Mouse (Mus musculus): ENCODE results near the gene Chn2. TPM values are rescaled to one million over a fixed set of nuclear protein-coding genes. Genes with fewer than 3 reads are reported as not detected.

Gene Chn2
- polyA plus RNA-seq, 1 experiment from 2014 or later: 12.4 TPM

DNA sequence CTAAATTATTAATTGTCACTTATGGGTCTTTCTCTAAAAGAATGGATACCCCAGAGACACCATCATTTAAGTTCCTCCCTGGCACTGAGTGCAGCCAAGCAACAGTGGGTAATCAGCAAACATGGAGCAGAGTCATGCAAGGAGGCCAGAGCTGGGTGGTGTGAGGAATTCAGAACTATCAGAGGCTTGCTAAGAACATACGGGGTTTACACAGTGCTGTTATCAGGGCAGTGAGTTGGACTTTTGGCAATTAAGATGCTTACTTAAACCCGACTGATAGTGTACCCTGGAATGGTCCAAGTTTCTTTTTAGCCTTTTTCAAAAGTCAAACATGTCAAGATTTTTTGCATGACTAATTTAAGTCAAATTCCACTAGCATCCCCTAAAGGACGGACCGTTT is 160.2 kb downstream of the Chn2 start:
- Histone ChIP-seq H3K9ac (no peak overlapping the region), H3K4me3 (no peak overlapping the region), H3K4me2 (replicated peaks) (no peak overlapping the region), H3K36me3 (no peaks in the 10 kb centered on the region), H3K27ac (no peak overlapping the region), H3K9me3 (no peaks in the 10 kb centered on the region), H3K4me1 (0 out of 2 replicates have a peak, but pooled peaks cover 2% of the 10 kb centered on the region), H3K27me3 (no peaks in the 10 kb centered on the region)
- ATAC-seq (ENCODE audit: low FRiP score, low read depth): no peak
- WGBS: 75% methylated on average over 4 of the region's 4 CpGs

DNA sequence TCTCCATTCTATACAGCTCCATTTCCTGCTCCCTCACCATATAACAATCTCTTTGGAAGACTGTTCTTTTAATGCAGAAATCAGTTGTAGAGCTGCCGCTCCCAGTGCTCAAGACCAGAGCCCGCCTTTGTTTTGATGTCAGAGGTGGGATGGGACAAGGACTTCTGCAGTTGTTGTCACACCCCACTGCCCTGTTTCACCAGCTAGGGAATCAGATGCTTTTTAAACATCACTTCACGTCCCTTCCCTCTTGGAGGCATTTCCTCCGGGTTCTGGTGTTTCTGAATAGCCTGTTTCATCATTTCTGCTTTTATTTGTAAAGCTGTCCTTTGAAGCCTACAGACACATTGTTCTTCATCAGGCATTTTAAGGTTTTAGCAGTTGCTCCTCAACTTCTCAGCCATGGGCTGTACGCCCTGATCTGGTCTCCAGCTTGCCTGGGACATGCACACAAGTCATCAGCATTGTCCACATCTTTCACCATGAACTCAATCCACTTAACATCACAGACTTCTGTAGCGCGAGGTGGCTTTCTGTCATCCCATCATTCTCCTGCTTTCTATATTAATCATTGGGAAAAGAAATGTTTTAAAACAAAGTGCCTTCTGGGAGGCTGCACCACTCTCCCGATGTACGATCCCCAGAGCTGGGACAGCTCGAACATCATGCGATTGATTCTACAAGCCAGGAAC is 160.8 kb downstream of the Chn2 start:
- no peak overlapping the region for H3K27ac ChIP-seq
- no peak overlapping the region for H3K4me3 ChIP-seq
- ATAC-seq (ENCODE audit: low FRiP score, low read depth): no peak
- H3K4me1 ChIP-seq: 0 out of 2 replicates have a peak, but pooled peaks cover 2% of the 10 kb centered on the region
- H3K9me3 ChIP-seq: no peaks in the 10 kb centered on the region
- H3K4me2 ChIP-seq (replicated peaks): no peak overlapping the region
- no peaks in the 10 kb centered on the region for H3K27me3 ChIP-seq
- 88% methylated on average over 11 of the region's 11 CpGs for WGBS
- H3K9ac ChIP-seq: no peak overlapping the region
- H3K36me3 ChIP-seq: no peaks in the 10 kb centered on the region

DNA sequence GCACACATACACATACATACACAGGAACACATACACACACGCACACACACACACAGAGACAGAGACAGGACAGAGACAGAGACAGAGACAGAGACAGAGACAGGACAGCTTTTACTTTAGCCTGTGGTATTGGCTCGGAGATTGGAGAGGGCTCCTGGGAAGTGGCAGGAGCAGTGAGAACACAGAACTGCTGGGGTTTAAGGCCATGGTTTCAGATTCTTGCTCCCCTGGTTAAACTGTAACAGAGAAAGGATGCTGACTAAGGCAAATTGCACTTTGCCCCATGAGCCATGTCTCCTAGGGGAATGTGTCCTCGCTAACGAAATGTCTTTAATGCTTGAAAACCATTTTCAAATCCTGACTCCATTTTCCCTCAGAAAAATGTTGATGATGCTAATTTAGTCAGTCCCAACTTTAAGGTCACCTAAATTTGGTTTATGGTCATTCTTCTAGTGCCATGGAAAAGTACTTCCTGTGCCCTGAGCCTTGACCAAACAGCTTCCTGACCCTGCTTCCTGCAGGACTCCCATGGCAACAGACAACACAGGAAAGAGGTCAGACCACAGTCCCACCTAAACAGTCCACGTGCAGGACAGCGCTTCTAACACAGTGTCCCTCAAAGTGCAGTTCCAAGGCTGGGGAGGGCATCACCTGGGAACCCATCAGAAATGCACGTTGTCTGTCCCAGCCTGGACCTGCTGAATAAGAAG is 163.1 kb downstream of the Chn2 start:
- H3K9ac ChIP-seq: no peak overlapping the region
- H3K4me3 ChIP-seq: no peak overlapping the region
- H3K27me3 ChIP-seq: no peaks in the 10 kb centered on the region
- 0 out of 2 replicates have a peak, but pooled peaks cover 2% of the 10 kb centered on the region for H3K4me1 ChIP-seq
- no peak overlapping the region for H3K4me2 ChIP-seq (replicated peaks)
- H3K36me3 ChIP-seq: no peaks in the 10 kb centered on the region
- no peaks in the 10 kb centered on the region for H3K9me3 ChIP-seq
- ATAC-seq (ENCODE audit: low FRiP score, low read depth): no peak
- no peak overlapping the region for H3K27ac ChIP-seq
- WGBS: 69% methylated on average over 7 of the region's 7 CpGs

DNA sequence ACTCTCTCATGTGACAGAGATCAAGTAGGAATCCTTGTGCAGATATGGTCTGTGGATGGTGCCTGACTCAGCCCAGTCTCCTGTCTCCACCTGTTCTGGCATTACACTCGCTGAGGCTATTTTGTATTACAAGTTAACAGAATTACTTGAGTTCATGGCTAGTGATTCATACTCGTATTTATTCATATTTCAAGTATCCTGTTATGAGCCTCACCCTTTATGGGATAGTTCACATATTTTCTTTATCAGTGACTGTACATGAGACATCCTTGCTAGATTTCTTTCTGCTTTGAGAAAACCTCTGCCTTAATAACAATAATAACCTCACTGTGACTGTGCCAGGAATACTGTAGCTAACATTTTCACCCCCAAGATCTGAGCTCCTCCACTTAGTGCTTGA is 164.0 kb downstream of the Chn2 start:
- ATAC-seq (ENCODE audit: low FRiP score, low read depth): no peak
- Histone ChIP-seq H3K36me3 (no peaks in the 10 kb centered on the region), H3K4me3 (no peak overlapping the region), H3K9me3 (no peaks in the 10 kb centered on the region), H3K27ac (no peak overlapping the region), H3K27me3 (no peaks in the 10 kb centered on the region), H3K4me1 (0 out of 2 replicates have a peak, but pooled peaks cover 2% of the 10 kb centered on the region), H3K4me2 (replicated peaks) (no peak overlapping the region), H3K9ac (no peak overlapping the region)
- WGBS: 72% methylated on average over 2 of the region's 2 CpGs

- no peak overlapping the region for H3K4me3 ChIP-seq
- 90% methylated on average over 6 of the region's 6 CpGs for WGBS
- no peak overlapping the region for H3K4me2 ChIP-seq (replicated peaks)
- no peak for ATAC-seq (ENCODE audit: low FRiP score, low read depth)
- no peak overlapping the region for H3K9ac ChIP-seq
- 0 out of 2 replicates have a peak, but pooled peaks cover 2% of the 10 kb centered on the region for H3K4me1 ChIP-seq
- no peaks in the 10 kb centered on the region for H3K27me3 ChIP-seq
- H3K27ac ChIP-seq: no peak overlapping the region
- H3K36me3 ChIP-seq: no peaks in the 10 kb centered on the region
- no peaks in the 10 kb centered on the region for H3K9me3 ChIP-seq
These were observed 164.6 kb downstream of the Chn2 start for GRCm38 (mm10) chr6:54203926-54204325.

GRCm38 (mm10) chr6:54204931-54205330 is 165.6 kb downstream of the Chn2 start:
- Histone ChIP-seq H3K4me1 (0 out of 2 replicates have a peak, but pooled peaks cover 2% of the 10 kb centered on the region), H3K4me2 (replicated peaks) (no peak overlapping the region), H3K9ac (no peak overlapping the region), H3K27ac (no peak overlapping the region), H3K27me3 (no peaks in the 10 kb centered on the region), H3K9me3 (no peaks in the 10 kb centered on the region), H3K4me3 (no peak overlapping the region), H3K36me3 (no peaks in the 10 kb centered on the region)
- no peak for ATAC-seq (ENCODE audit: low FRiP score, low read depth)
- 56% methylated on average over 2 of the region's 2 CpGs for WGBS

DNA sequence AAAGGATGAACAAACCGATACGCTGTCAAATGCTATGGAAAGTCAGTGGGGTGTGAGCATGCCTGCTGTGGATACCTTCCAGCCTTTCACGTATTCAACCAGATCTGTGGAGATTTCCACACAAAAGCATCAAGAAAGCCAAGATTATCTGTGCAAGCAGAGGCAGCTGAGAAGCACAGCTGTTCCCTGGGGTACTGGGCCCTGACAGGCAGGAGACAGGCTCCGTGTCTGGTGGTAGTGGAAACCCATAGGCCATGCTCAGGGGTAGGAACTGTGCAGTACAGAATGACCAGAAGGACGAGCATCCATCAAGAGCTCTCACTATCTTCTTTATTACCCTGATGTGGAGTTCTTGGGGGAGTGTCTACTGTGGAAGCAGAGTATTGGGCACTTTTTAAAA is 166.1 kb downstream of the Chn2 start:
- H3K27me3 ChIP-seq: no peaks in the 10 kb centered on the region
- H3K36me3 ChIP-seq: no peaks in the 10 kb centered on the region
- H3K4me1 ChIP-seq: 0 out of 2 replicates have a peak, but pooled peaks cover 2% of the 10 kb centered on the region
- H3K9ac ChIP-seq: no peak overlapping the region
- H3K9me3 ChIP-seq: no peaks in the 10 kb centered on the region
- 77% methylated on average over 5 of the region's 5 CpGs for WGBS
- no peak overlapping the region for H3K4me2 ChIP-seq (replicated peaks)
- H3K27ac ChIP-seq: no peak overlapping the region
- no peak overlapping the region for H3K4me3 ChIP-seq
- ATAC-seq (ENCODE audit: low FRiP score, low read depth): no peak

DNA sequence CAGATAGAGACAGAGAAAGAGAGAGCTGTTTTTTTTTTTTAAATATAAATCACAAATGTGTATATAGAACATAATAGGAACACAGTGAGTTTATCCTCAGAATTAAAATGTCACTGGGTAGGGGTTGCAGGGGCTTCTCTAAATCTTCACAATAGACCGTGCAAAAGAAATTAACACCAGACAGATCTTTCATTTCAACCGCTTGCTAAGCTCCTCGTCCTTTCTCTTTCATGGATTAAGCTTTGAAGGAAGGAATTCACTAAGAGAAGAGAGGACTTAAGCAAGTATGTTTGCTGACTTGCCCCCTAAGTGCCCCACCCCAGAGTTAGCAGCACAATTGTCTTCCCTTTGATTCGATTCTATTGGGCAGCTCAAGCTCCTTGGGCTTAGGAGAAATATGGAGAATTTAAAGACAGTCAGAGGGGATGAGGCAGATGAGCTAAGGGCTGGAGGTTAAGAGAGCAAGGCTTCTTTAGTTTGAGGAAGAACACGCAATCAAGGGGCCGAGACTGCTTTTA is 166.9 kb downstream of the Chn2 start:
- no peak overlapping the region for H3K9ac ChIP-seq
- ATAC-seq (ENCODE audit: low FRiP score, low read depth): no peak
- no peak overlapping the region for H3K4me3 ChIP-seq
- WGBS: 77% methylated on average over 6 of the region's 6 CpGs
- no peak overlapping the region for H3K27ac ChIP-seq
- H3K36me3 ChIP-seq: no peaks in the 10 kb centered on the region
- no peaks in the 10 kb centered on the region for H3K9me3 ChIP-seq
- H3K4me2 ChIP-seq (replicated peaks): no peak overlapping the region
- no peaks in the 10 kb centered on the region for H3K27me3 ChIP-seq
- 0 out of 2 replicates have a peak, but pooled peaks cover 2% of the 10 kb centered on the region for H3K4me1 ChIP-seq

DNA sequence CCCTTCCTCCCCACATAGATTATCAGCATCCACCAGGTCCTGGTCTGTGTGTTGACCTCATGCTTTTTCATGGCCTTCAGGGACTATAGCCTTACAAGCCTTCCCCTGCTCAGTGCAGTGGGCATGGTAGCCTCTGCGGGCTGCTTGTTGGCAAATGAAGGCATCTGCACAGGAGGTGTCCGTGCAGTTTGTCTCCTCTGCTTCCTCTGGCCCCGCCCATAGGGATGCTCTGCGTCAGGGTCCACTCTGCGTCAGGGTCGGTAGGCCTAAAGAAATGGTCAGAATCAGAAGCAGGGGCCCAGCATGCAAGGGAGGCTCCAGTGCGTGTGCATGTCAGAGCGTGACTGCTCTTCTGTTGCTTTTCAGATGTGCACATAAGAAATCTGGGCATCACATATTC is 169.4 kb downstream of the Chn2 start:
- no peak for ATAC-seq (ENCODE audit: low FRiP score, low read depth)
- no peak overlapping the region for H3K27ac ChIP-seq
- no peaks in the 10 kb centered on the region for H3K36me3 ChIP-seq
- no peaks in the 10 kb centered on the region for H3K4me1 ChIP-seq
- H3K9me3 ChIP-seq: no peaks in the 10 kb centered on the region
- no peak overlapping the region for H3K4me2 ChIP-seq (replicated peaks)
- WGBS: 84% methylated on average over 8 of the region's 8 CpGs
- no peaks in the 10 kb centered on the region for H3K27me3 ChIP-seq
- H3K9ac ChIP-seq: no peak overlapping the region
- no peak overlapping the region for H3K4me3 ChIP-seq

DNA sequence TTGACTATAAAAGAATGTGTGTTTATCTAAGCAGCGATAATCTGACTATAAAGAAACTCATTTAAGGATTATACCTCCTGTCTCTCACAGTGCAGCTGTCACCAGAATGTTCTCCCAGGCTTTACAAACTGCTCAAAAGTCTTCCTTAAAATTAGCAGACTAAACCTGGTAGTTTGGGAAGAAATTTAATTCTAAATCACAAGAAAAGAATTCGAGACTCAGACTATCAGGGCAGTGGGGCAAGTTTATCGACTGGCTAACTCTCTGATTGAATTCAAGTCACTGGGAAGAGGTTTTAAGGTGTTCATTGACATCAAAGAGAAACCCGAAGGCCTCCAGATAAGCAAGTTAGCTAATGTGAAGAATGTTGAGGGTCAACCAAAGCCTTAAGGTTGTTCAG is 171.6 kb downstream of the Chn2 start:
- H3K4me3 ChIP-seq: no peak overlapping the region
- H3K9me3 ChIP-seq: no peaks in the 10 kb centered on the region
- WGBS: 76% methylated on average over 4 of the region's 4 CpGs
- ATAC-seq (ENCODE audit: low FRiP score, low read depth): no peak
- H3K27me3 ChIP-seq: no peaks in the 10 kb centered on the region
- H3K27ac ChIP-seq: no peak overlapping the region
- no peaks in the 10 kb centered on the region for H3K36me3 ChIP-seq
- no peak overlapping the region for H3K4me2 ChIP-seq (replicated peaks)
- H3K9ac ChIP-seq: no peak overlapping the region
- H3K4me1 ChIP-seq: no peaks in the 10 kb centered on the region

DNA sequence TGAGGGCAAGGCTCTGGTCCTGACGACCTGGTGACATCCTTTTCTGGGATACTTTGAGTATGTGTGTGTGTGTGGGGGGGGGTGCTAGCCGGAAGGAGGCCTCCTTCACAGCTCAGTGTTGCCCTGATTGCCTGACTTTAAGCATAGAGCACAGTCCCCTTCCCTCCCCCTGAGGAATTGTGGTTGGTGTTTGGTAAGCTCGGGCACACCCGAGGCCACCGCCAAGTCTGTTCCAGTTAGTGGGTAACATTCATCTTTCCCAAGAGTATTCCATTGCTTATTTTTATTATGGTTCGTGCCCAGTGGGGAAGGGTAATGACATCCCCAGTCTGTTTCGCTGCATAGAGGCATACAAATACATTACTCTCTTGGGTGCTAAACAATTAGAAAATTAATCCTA is 172.6 kb downstream of the Chn2 start:
- Histone ChIP-seq H3K4me2 (replicated peaks) (no peak overlapping the region), H3K9ac (no peak overlapping the region), H3K36me3 (no peaks in the 10 kb centered on the region), H3K27me3 (no peaks in the 10 kb centered on the region), H3K9me3 (no peaks in the 10 kb centered on the region), H3K27ac (no peak overlapping the region), H3K4me3 (no peak overlapping the region), H3K4me1 (no peaks in the 10 kb centered on the region)
- no peak for ATAC-seq (ENCODE audit: low FRiP score, low read depth)
- 70% methylated on average over 7 of the region's 7 CpGs for WGBS

GRCm38 (mm10) chr6:54213743-54214142 is 174.4 kb downstream of the Chn2 start:
- Histone ChIP-seq H3K4me1 (no peaks in the 10 kb centered on the region), H3K27me3 (no peaks in the 10 kb centered on the region), H3K9me3 (no peaks in the 10 kb centered on the region), H3K27ac (no peak overlapping the region), H3K36me3 (0 out of 2 replicates have a peak, but pooled peaks cover 2% of the 10 kb centered on the region), H3K4me3 (no peak overlapping the region), H3K4me2 (replicated peaks) (no peak overlapping the region), H3K9ac (no peak overlapping the region)
- no peak for ATAC-seq (ENCODE audit: low FRiP score, low read depth)
- WGBS: 84% methylated on average over 7 of the region's 7 CpGs
